Mouse (Mus musculus): ENCODE results near the gene Tmem141. TPM values are rescaled to one million over a fixed set of nuclear protein-coding genes. Genes with fewer than 3 reads are reported as not detected.
A peak's percentile ranks its signal among the peaks of the same experiment; 100 is the strongest.

Gene Tmem141
- polyA plus RNA-seq (2015; fragmentation: Nextera tagmentation; extraction: Ambion mirVana), result 7.8 and 8.3 TPM in 2 replicates

DNA sequence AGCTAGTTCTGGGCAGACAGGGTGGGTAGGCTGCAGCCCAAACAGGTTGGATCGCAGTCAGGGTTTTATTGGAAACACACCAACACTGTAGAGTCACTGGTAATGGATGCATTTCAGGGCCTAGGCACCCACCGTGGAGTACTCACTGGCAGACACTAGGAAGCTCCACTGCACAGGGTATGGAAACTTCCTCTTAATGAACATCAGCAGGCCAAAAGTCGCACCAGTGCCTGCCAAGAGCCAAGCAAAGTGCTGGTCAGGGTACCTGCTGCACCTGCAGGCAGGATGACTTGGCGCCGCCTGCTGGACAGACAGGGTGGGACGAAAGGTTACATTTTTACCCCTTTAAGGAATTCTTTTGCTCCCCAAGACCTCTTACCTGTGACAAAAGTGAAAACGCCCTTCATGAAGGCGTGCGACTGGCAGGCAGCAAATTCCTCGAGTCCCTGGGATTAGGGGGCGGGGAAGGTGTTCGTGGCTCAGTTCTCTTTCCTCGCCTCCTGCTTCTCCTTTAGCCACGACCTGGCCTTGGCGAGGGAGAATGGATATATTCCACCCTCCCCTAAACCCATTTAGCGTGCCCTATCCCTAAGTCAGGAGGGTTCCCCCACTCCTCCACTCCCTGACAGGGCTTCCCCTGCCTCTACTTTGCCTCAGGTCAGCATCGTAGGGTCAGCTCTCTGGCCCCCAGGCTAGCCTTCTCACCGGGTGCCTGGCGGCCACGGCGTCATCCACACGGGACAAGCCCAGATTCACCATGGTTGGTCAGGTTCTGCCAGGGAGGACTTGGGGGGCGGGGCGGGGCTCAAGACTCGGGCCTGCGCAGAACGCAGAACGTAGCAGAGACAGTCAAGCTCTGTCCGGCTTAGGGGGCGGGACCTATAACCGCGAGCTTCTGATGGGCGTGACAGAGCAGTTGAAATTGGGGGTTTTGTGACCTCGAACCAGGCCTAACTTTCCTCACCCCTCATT is at the start of gene Tmem141:
Gene Tmem141, minus strand, starts transcription at position 777 of the 972 bp plus-strand sequence.
- Histone ChIP-seq H3K9me3 (replicated peaks) (no peaks in the 10 kb centered on the region), H3K27ac (no peak within 1 kb of the TSS), H3K36me3 (no peaks in the 10 kb centered on the region), H3K27me3 (peaks cover 35% of the 10 kb centered on the region), H3K9ac (peak within 1 kb of the TSS; percentile 54), H3K4me2 (peak within 1 kb of the TSS; percentile 72), H3K4me1 (replicated peaks) (peaks cover 13% of the 10 kb centered on the region), H3K4me3 (replicated peaks) (peak within 1 kb of the TSS; percentile 53)
- ATAC-seq (ENCODE audit: low read depth), result peak; percentile 81
- peak; percentile 67 for DNase-seq
- 6% methylated on average over 34 of the region's 34 CpGs for WGBS (ENCODE audit: insufficient replicate concordance)

DNA sequence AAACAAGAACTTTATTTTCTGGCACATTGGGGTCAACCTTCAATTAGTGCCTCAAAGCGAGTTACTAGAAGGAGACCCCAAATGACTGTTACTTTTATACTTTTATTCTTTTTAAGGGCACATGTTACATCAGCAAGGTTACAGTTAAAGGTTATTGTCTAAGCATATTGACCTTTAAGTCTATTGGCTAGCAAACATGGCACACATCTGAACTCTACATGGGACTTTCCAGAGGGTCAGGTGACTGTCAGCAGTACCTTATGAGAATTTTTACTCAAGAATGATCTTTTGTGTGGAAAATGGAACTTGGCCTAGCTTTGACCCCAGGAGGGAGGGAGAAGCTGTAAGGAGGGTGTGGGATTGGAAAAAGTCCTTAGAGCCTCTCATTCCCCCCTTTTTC is 44.7 kb upstream of the Tmem141 start:
- Histone ChIP-seq H3K4me1 (replicated peaks) (no peaks in the 10 kb centered on the region), H3K36me3 (no peaks in the 10 kb centered on the region), H3K27ac (no peak overlapping the region), H3K27me3 (no peaks in the 10 kb centered on the region; the same call in 1 of the 2 replicates), H3K4me3 (replicated peaks) (no peak overlapping the region), H3K4me2 (no peak overlapping the region), H3K9ac (no peak overlapping the region), H3K9me3 (replicated peaks) (no peaks in the 10 kb centered on the region)
- DNase-seq, result no peak
- 35% methylated on average over 1 of the region's 1 CpGs for WGBS (ENCODE audit: insufficient replicate concordance)
- ATAC-seq (ENCODE audit: low read depth), result no peak

DNA sequence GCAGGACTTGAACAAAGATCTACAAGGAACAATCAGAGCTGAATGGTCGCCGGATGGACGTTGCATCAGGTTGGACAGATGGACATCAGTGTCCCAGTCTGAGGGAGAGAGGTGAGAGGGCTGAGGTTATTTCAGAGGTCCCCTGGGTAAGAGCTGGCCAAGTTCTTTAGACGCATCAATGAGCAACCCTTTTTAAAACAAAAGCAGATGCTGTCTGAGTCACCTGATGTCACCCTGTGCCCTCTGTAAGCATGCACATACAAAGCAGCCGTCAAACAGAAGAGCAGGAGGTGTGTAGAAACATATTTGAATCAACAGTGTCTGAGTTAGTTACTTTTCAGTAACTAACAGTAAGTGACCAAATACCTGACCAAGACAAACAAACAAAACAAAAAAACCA is 42.3 kb upstream of the Tmem141 start:
- Histone ChIP-seq H3K4me3 (replicated peaks) (no peak overlapping the region), H3K27me3 (no peaks in the 10 kb centered on the region; the same call in 1 of the 2 replicates), H3K9ac (no peak overlapping the region), H3K4me1 (replicated peaks) (no peaks in the 10 kb centered on the region), H3K9me3 (replicated peaks) (no peaks in the 10 kb centered on the region), H3K36me3 (no peaks in the 10 kb centered on the region), H3K27ac (no peak overlapping the region), H3K4me2 (no peak overlapping the region)
- ATAC-seq (ENCODE audit: low read depth), result no peak
- no peak for DNase-seq
- WGBS (ENCODE audit: insufficient replicate concordance), result 61% methylated on average over 5 of the region's 5 CpGs

DNA sequence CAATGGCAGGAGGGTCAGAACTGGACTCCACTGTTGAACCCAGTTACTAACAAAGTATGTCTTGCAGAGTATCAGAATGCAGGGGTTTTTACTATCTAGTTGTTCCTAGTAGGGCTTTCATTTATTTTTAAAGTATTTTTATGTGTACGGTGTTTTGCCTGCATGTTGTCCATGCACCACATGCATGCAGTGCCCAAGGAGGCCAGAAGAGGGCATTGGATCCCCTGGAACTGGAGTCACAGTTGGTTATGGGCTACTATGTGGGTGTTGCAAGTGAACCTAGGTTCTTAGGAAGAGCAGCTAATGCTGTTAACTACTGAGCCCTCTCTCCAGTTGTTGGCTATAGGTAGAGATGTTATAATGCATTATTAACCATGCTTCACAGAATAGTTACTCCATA is 41.7 kb upstream of the Tmem141 start:
- DNase-seq (peak; percentile 22), ATAC-seq (ENCODE audit: low read depth) (no peak)
- no peak overlapping the region for H3K4me2 ChIP-seq
- H3K27me3 ChIP-seq, result no peaks in the 10 kb centered on the region; the same call in 1 of the 2 replicates
- no peak overlapping the region for H3K4me3 ChIP-seq (replicated peaks)
- no peak overlapping the region for H3K27ac ChIP-seq
- 55% methylated on average over 1 of the region's 1 CpGs for WGBS (ENCODE audit: insufficient replicate concordance)
- H3K4me1 ChIP-seq (replicated peaks), result no peaks in the 10 kb centered on the region
- H3K9me3 ChIP-seq (replicated peaks), result no peaks in the 10 kb centered on the region
- H3K9ac ChIP-seq, result no peak overlapping the region
- no peaks in the 10 kb centered on the region for H3K36me3 ChIP-seq

DNA sequence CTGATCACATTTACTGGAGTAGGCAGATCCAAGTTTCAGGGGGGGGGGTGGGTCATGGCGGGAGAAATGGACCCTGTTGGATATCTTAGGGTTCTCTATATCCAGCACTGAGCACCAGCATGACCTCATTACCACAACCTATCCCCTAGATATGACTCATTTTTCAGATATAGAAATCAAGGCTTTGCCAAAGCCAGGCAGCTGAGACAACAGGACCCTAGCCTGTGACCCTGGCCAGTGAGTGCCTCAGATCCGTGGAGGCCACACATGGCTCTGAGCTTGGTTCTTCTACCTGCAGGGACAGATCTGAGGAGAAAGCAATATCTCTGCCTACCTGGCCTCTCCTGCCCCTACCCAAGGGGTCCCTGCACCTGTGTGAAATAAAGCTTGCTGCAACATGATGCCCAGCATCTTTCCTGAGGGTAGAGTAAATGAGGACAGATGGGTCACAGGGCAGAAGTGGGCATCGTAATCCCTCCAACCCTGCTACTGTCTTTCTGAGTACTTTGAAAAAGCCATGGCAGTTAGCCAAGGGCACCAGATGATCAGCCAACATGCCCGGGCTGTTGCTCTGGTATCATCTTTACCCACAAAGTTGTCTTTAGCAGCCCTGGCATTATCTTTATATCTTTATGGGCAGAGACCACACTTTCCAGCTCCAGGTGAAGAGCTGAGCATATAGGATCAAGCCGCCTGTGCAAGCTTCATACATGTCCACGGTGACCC is 39.6 kb upstream of the Tmem141 start:
- Histone ChIP-seq H3K36me3 (no peaks in the 10 kb centered on the region), H3K4me2 (no peak overlapping the region), H3K27ac (no peak overlapping the region), H3K27me3 (no peaks in the 10 kb centered on the region; the same call in 1 of the 2 replicates), H3K9ac (no peak overlapping the region), H3K4me1 (replicated peaks) (no peaks in the 10 kb centered on the region), H3K9me3 (replicated peaks) (no peaks in the 10 kb centered on the region), H3K4me3 (replicated peaks) (no peak overlapping the region)
- 63% methylated on average over 6 of the region's 6 CpGs for WGBS (ENCODE audit: insufficient replicate concordance)
- DNase-seq (no peak), ATAC-seq (ENCODE audit: low read depth) (no peak)

DNA sequence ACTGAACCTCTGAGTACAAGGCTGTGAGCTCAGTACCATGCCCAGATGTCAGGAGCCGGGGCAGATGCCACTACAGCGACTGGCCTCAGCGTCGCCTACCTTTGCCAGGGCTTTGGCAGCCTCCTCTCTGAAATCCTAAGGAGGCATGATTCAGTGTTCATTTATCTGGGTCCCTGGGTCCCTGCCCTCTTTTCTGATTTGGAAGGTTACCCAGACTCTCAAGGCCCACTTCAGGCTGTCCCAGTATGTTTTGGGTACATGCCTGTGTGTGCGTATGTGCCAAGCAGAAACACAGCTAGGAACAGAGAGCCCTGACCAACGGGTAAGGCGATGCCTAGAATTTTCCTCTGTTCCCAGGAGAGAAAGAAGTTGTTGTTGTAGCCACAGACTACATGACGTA is 38.5 kb upstream of the Tmem141 start:
- Histone ChIP-seq H3K36me3 (no peaks in the 10 kb centered on the region), H3K4me3 (replicated peaks) (no peak overlapping the region), H3K27ac (no peak overlapping the region), H3K9ac (no peak overlapping the region), H3K4me2 (no peak overlapping the region), H3K4me1 (replicated peaks) (no peaks in the 10 kb centered on the region), H3K27me3 (no peaks in the 10 kb centered on the region; the same call in 1 of the 2 replicates), H3K9me3 (replicated peaks) (no peaks in the 10 kb centered on the region)
- ATAC-seq (ENCODE audit: low read depth), result no peak
- DNase-seq, result no peak
- 75% methylated on average over 8 of the region's 8 CpGs for WGBS (ENCODE audit: insufficient replicate concordance)

DNA sequence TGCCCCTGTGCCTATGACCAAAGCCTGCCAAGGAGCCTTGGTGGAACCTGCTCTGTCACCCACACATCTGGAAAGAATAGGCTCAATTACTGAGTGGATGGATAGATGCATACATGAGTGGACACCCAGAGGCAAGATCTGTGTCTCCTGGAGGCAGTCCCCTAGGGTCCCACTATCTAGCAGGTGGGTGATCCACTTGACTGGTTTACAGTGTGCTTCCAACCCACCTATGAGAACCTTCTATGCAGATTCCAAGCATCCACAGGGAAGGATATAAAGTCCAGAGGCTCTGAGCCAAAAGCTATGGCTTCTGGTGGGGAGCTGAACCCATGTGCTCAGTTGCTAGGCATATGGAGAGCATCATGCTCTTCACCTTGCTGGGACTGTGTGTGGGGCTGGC is 35.8 kb upstream of the Tmem141 start, which contains the start of gene Lcn5:
Gene Lcn5, plus strand, starts transcription at position 301 of the 400 bp plus-strand sequence.
- no peak within 1 kb of the TSS for H3K4me2 ChIP-seq
- DNase-seq, result no peak
- H3K27me3 ChIP-seq, result no peaks in the 10 kb centered on the region
- no peak within 1 kb of the TSS for H3K9ac ChIP-seq
- no peak for ATAC-seq (ENCODE audit: low read depth)
- no peaks in the 10 kb centered on the region for H3K4me1 ChIP-seq (replicated peaks)
- no peak within 1 kb of the TSS for H3K27ac ChIP-seq
- no peaks in the 10 kb centered on the region for H3K9me3 ChIP-seq (replicated peaks)
- no peaks in the 10 kb centered on the region for H3K36me3 ChIP-seq
- H3K4me3 ChIP-seq (replicated peaks), result no peak within 1 kb of the TSS

DNA sequence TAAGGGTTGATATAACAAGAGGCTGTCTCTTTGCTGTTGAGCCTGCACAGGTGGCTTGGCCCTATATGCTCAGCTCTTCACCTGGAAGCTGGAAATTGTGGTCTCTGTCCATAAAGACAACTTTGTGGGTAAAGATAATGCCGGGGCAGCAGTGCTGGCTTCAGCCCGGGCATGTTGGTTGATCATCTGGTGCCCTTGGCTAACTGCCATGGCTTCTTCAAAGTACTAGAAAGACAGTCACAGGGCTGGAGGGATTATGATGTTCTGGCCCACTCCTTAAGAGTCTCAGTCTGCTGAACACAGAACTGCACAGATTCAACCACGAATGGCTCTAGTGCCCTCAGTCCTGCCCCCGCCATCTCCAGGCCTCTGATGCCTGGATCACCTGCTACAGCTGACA is 35.4 kb upstream of the Tmem141 start:
- 63% methylated on average over 4 of the region's 4 CpGs for WGBS (ENCODE audit: insufficient replicate concordance)
- H3K27ac ChIP-seq, result no peak overlapping the region
- no peak for ATAC-seq (ENCODE audit: low read depth)
- H3K4me1 ChIP-seq (replicated peaks), result no peaks in the 10 kb centered on the region
- no peaks in the 10 kb centered on the region for H3K9me3 ChIP-seq (replicated peaks)
- no peaks in the 10 kb centered on the region for H3K27me3 ChIP-seq
- H3K4me2 ChIP-seq, result no peak overlapping the region
- no peak overlapping the region for H3K9ac ChIP-seq
- H3K4me3 ChIP-seq (replicated peaks), result no peak overlapping the region
- no peak for DNase-seq
- no peaks in the 10 kb centered on the region for H3K36me3 ChIP-seq

DNA sequence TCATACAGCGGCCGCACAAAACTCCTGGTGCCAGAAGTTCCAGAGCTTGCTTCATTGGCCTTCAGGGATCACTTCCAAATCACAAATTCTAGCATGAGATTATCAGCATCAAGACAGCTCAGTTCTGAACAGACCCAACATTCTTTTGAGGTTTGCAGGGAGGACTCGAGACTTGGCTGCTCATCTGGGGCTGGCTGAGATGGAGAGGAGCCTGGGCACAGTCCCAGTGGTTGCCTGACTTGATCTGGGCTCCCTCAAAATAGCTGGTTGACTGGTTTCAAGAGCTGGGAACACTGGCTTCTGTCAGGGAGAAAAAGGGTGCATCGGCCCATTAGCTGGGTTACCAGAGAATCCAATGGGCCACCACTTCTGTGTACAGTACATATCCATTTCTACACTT is 34.9 kb upstream of the Tmem141 start:
- 64% methylated on average over 4 of the region's 4 CpGs for WGBS (ENCODE audit: insufficient replicate concordance)
- no peak for ATAC-seq (ENCODE audit: low read depth)

DNA sequence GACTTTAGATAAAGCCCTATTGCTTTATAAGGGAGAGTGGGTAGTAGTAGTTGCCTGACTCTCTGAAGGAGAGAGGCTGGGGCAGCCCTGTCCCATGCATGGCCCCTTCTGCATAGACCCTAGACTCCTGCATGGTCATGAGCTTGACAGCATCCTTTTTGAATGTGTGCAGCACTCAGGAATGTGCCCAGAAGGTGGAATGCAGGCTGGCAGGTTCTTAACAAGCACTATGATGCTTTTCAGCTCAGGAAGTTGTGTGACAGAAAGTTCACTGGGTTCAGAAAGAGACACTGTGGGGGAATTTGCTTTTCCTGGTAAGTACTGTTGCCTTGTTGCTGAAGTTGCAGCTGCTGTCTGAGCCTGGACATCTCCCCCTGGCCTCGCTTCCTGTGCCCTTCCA is 32.7 kb upstream of the Tmem141 start:
- H3K9me3 ChIP-seq (replicated peaks), result no peaks in the 10 kb centered on the region
- no peak overlapping the region for H3K4me3 ChIP-seq (replicated peaks)
- no peak overlapping the region for H3K4me2 ChIP-seq
- no peak overlapping the region for H3K9ac ChIP-seq
- no peaks in the 10 kb centered on the region for H3K4me1 ChIP-seq (replicated peaks)
- no peaks in the 10 kb centered on the region for H3K27me3 ChIP-seq
- H3K36me3 ChIP-seq, result no peaks in the 10 kb centered on the region
- DNase-seq (no peak), ATAC-seq (ENCODE audit: low read depth) (no peak)
- WGBS (ENCODE audit: insufficient replicate concordance), result 24% methylated on average over 1 of the region's 1 CpGs
- H3K27ac ChIP-seq, result no peak overlapping the region

More for the DNA sequence above, 34.9 kb upstream of the Tmem141 start:
- Histone ChIP-seq H3K4me3 (replicated peaks) (no peak overlapping the region), H3K27me3 (no peaks in the 10 kb centered on the region), H3K27ac (no peak overlapping the region), H3K4me2 (no peak overlapping the region), H3K4me1 (replicated peaks) (no peaks in the 10 kb centered on the region), H3K9ac (no peak overlapping the region), H3K36me3 (no peaks in the 10 kb centered on the region), H3K9me3 (replicated peaks) (no peaks in the 10 kb centered on the region)
- no peak for DNase-seq

DNA sequence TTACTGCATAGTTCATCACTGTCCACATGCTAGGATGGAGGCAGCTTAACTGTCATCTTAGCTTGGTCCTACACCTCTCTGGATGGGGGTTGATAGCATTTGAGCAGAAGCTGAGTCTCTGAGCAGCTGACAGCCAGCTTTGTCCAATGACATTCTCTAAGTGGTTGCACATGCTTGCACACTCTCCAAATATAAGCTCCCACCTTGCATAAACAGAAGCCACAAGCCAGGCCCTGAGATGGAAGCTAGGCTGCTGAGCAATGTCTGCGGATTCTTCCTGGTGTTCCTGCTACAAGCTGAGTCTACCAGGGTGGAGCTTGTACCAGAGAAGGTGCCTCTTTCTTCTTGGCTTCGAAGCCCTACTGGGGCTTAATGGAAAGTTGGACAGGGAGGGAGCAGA is 31.1 kb upstream of the Tmem141 start, which contains the start of gene Lcn8:
Gene Lcn8, plus strand, starts transcription at position 219 of the 400 bp plus-strand sequence.
- no peaks in the 10 kb centered on the region for H3K36me3 ChIP-seq
- no peak within 1 kb of the TSS for H3K27ac ChIP-seq
- DNase-seq (no peak), ATAC-seq (ENCODE audit: low read depth) (no peak)
- no peak within 1 kb of the TSS for H3K4me2 ChIP-seq
- no peaks in the 10 kb centered on the region for H3K4me1 ChIP-seq (replicated peaks)
- H3K4me3 ChIP-seq (replicated peaks), result no peak within 1 kb of the TSS
- no peak within 1 kb of the TSS for H3K9ac ChIP-seq
- no peaks in the 10 kb centered on the region for H3K27me3 ChIP-seq
- 29% methylated on average over 2 of the region's 2 CpGs for WGBS (ENCODE audit: insufficient replicate concordance)
- H3K9me3 ChIP-seq (replicated peaks), result no peaks in the 10 kb centered on the region

Measured in liver, embryonic 13.5 days (tissue).